Mouse (Mus musculus): ENCODE results near the gene Dync1i1.
"Not testable (repeated sequence)": the region's sequence is repeated elsewhere in the genome, so short reads cannot be mapped to it uniquely, and the experiment has no call there.

Gene Dync1i1

DNA sequence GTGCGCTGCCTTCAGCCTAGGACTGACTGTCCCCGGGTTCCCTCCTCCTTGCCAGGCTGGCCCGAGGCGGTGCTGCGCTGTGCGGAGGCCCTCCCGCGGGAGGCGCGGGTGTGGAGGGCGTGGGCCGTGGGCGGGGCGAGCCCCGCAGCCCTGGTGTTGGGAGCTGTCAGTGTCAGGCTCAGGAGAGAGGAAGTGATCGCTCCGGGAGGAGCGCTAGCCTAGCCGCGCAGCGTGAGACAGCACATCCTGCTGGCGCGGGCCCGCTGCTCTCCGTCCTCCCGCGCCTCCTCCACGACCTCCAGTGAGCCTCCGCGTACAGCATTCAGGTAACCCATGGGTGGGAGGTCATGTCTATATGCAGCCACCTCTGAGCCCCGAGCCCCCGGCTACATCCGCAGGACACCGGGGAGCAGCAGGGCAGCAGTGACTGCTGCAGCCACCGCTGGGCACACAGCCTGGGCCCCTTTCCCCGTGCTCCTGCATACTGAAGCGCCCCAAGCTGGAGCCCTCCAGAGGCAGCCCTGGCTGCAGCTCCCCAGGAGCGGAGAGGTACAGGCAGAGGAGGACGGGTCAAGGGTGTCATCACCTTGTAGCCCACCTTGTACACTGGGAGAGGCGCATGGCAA is at the start of gene Dync1i1:
Gene Dync1i1, plus strand, starts transcription at position 29 of the 626 bp plus-strand sequence.
- no peak for DNase-seq (ENCODE audit: low spot score in 2 of 2)

DNA sequence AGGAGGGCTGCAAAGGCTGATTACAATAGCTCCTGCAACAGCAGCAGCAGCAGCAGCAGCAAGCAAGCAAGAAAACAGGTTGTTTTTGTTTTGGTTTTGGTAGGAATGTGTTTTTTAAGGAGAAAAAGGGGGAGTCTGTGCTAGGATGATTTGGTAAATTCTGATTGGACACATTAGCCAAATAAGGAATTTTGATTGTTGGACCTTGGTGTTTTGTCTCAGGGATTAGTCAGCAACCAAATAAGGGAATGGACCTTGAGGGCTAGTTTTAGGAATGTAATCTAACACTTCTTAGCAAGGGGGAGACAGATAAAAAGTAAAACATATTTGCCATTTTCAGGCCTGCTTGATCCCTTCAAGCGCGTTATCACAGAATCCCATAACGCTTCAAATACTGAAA is 45.7 kb upstream of the Dync1i1 start:
- DNase-seq (ENCODE audit: low spot score in 2 of 2): no peak

DNA sequence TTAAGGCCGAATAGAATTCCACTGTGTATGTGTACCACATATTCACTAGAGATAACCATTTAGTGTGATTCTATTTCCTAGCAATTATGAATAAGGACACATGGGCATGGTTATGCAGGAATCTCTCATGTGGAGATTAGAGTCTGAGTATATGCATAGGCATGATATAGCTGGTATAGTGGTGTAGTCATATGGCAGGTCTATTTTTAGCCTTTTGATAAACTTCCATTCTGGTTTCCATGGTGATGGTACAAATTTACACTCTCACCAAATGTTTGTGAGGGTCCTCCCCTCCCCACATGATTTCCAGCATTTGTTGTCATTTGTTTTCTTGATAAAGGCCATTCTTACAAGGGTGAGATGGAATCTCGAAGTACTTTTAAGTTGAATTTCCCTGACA is 23.6 kb upstream of the Dync1i1 start:
- no peak for DNase-seq (ENCODE audit: low spot score in 2 of 2)

DNA sequence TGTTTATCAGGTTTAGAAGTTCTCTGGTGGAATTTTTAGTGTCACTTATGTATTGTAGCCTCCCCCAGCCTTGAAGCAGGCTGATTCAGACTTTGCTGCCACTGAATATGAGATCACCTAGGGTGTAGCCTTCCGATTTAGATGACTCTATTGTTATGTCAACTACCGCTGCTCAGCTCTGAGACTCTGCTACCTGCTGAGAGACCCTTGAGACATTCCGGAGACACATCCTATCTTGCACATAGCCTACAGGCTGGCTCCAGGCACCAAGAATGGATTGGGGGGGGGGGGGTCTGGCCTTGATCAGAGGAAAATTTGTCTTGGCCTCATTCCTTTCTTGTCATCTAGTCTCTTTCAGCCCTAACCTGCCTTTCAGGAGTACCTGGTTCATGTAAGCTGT is 17.5 kb upstream of the Dync1i1 start:
- DNase-seq (ENCODE audit: low spot score in 2 of 2): not testable (repeated sequence)

- DNase-seq (ENCODE audit: low spot score in 2 of 2): no peak
Measured at GRCm38 (mm10) chr6:5710063-5710605, 15.3 kb upstream of the Dync1i1 start.

DNA sequence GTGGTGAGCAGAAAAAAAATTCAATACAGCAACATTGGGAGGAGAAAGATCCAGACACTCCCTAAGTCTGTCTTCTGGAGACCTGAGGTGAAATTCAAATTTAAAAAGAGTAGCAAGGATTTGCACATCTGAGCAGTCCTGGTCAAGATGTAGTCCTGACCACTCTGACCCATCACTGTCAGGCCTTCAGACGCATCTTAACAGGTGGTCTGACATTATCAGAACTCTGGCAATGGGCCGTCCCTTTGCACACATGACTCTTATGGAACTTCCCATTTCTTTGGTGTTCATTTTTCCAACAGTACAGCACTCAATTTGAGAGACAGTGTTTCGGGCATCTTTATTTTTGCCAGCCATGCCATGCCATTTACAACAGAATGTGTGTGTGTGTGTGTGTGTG is 12.8 kb upstream of the Dync1i1 start:
- DNase-seq (ENCODE audit: low spot score in 2 of 2): no peak

DNA sequence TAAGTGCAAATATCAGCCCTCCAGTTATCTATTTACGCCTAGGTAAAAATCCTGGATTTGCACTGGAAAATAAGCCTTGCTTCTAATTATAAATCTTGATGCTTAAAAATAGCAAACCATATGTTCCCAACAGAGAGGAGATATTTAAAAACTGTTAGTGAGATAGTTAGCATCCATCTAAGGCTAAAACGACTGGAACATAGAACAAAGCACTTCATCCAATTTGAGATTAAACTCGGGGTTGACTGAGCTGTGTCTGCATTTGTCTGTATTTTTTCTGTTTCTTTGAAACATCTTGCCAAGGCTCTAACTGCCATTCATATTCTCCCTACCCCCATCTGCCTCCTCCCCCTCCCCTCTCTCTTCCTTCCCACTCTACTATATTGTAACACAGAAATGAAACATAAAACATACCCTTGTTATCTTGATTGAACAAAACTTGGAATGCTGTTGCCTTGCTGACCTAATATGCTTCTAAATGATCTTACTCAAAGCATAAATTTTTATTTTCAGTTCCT is 10.3 kb upstream of the Dync1i1 start:
- DNase-seq (ENCODE audit: low spot score in 2 of 2): no peak

GRCm38 (mm10) chr6:5718955-5719354 is 6.5 kb upstream of the Dync1i1 start:
- DNase-seq (ENCODE audit: low spot score in 2 of 2): no peak

DNA sequence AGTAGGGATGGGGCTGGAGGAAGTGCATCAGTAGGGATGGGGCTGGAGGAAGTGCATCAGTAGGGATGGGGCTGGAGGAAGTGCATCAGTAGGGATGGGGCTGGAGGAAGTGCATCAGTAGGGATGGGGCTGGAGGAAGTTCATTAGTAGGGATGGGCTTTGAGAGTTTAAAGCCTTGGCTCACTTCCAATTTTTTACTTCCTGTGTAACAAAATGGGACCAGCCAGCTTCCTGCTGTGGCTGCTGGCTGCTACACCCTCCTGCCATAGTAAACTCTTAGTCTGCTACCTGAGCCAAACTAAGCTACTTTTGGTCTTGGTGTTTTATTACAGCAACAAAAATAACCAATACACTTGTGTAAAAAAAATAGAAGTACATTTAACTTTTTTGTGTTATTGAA is 4.7 kb upstream of the Dync1i1 start:
- not testable (repeated sequence) for DNase-seq (ENCODE audit: low spot score in 2 of 2)

DNA sequence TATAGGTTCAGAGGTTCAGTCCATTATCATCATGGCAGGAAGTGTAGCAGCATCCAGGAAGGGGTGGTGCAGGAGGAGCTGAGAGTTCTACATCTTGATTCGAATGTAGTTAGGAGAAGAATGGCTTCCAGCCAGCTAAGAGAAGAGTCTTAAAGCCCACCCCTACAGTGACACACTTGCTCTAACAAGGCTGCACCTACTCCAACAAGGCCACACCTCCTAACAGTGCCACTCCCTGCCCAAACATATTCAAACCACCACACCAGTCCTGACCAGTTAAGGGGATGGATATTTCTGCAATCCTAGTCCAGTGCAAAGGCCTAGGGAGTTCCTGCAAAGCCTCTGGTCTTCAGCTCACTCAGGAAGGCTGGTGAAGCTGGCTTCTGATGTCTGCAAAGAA is 1.5 kb upstream of the Dync1i1 start:
- DNase-seq (ENCODE audit: low spot score in 2 of 2): no peak

GRCm38 (mm10) chr6:5726237-5726670 is 815 bp downstream of the Dync1i1 start:
- DNase-seq (ENCODE audit: low spot score in 2 of 2): no peak

GRCm38 (mm10) chr6:5733217-5733616 is 7.8 kb downstream of the Dync1i1 start:
- no peak for DNase-seq (ENCODE audit: low spot score in 2 of 2)

- DNase-seq (ENCODE audit: low spot score in 2 of 2): no peak
Measured at GRCm38 (mm10) chr6:5734398-5734797, 9.0 kb downstream of the Dync1i1 start.

- no peak for DNase-seq (ENCODE audit: low spot score in 2 of 2)
Measured at GRCm38 (mm10) chr6:5734862-5735261, 9.4 kb downstream of the Dync1i1 start.

DNA sequence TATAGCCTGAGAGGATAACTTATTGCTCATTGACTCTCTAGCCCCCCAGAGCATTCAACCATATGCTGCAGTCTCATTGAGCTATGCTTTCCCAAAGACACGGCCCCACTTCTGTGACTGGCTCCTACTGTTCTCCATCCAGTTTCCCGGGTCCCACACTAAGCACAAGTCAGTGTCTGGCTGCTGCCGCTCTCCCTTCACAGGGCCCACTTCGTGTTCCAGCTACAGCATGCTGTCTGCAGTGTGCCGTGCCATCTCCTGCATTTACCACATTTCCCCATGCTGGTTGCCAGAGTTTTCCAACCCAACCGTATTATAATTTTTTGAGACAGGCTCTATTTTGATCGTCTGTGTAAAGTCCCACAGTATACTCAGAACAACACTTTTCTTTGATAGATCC is 14.3 kb downstream of the Dync1i1 start:
- DNase-seq (ENCODE audit: low spot score in 2 of 2): no peak

GRCm38 (mm10) chr6:5741395-5742032 is 16.1 kb downstream of the Dync1i1 start:
- DNase-seq (ENCODE audit: low spot score in 2 of 2): no peak

GRCm38 (mm10) chr6:5750079-5750711 is 24.8 kb downstream of the Dync1i1 start:
- no peak for DNase-seq (ENCODE audit: low spot score in 2 of 2)

GRCm38 (mm10) chr6:5752128-5752527 is 26.7 kb downstream of the Dync1i1 start:
- DNase-seq (ENCODE audit: low spot score in 2 of 2): no peak

GRCm38 (mm10) chr6:5752617-5753016 is 27.2 kb downstream of the Dync1i1 start:
- DNase-seq (ENCODE audit: low spot score in 2 of 2): no peak

GRCm38 (mm10) chr6:5756509-5757130 is 31.2 kb downstream of the Dync1i1 start:
- DNase-seq (ENCODE audit: low spot score in 2 of 2): no peak

DNA sequence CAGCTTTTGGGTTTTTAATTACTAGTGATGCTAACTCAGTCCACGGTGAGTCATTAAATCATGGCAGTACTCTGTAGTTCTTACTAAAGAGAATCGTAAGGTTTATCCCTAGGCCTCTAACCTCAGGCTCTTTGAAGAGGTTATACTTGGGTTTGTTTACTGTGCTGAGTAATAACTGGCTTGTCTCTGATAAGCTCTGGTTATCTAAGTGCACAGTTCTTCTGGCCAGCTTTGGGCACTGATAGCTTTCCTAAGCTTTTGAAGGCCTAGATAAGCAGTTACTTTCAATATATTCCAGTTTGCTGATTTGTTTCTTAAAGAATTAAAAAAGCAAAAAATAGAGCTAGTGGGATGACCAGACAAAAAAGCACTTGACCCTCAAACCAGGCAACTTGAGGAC is 37.5 kb downstream of the Dync1i1 start:
- no peak for DNase-seq (ENCODE audit: low spot score in 2 of 2)

GRCm38 (mm10) chr6:5768576-5768975 is 43.1 kb downstream of the Dync1i1 start:
- DNase-seq (ENCODE audit: low spot score in 2 of 2): no peak
